Mouse (Mus musculus): ENCODE measurements around the gene Atg7.

GRCm38 (mm10) chr6:114790084-114790483 lies 147.2 kb downstream of the Atg7 start:
- TF ChIP-seq EP300 (IDR thresholded peaks at IDR 0.05; ENCODE audit: low read length) (peak; percentile 70; the same call in 1 of the 2 replicates), TCF12 (IDR thresholded peaks at IDR 0.05; ENCODE audit: low read depth, low read length) (peak; percentile 52; the same call in 1 of the 2 replicates), PAX5 (IDR thresholded peaks at IDR 0.05; ENCODE audit: low read length) (no peak), E2F4 (IDR thresholded peaks at IDR 0.05; ENCODE audit: insufficient replicate concordance, low read depth, low read length) (no peak), GABPA (IDR thresholded peaks at IDR 0.05; ENCODE audit: insufficient replicate concordance, low read depth, low read length) (no peak), MAZ (IDR thresholded peaks at IDR 0.05; ENCODE audit: low read depth, low read length) (peak; percentile 97), CTCF (conservative IDR thresholded peaks at IDR 0.05 in 1 of 2, IDR thresholded peaks at IDR 0.05 in 1 of 2; ENCODE audit: low read depth in 2 of 2, low read length in 2 of 2) (no peak), CHD2 (IDR thresholded peaks at IDR 0.05; ENCODE audit: low read length) (no peak), POLR2A (IDR thresholded peaks at IDR 0.05; ENCODE audit: low read depth, low read length) (no peak)
